Mouse (Mus musculus) retina, adult 2 months (tissue): ENCODE data around the gene Cryzl2.

ENCODE experiments used
- DNase-seq: peaks from one replicate; pipeline ENCODE4 v3.0.0-alpha.2; 2012; ENCODE audit warnings: low read depth, low spot score

Gene Cryzl2

DNA sequence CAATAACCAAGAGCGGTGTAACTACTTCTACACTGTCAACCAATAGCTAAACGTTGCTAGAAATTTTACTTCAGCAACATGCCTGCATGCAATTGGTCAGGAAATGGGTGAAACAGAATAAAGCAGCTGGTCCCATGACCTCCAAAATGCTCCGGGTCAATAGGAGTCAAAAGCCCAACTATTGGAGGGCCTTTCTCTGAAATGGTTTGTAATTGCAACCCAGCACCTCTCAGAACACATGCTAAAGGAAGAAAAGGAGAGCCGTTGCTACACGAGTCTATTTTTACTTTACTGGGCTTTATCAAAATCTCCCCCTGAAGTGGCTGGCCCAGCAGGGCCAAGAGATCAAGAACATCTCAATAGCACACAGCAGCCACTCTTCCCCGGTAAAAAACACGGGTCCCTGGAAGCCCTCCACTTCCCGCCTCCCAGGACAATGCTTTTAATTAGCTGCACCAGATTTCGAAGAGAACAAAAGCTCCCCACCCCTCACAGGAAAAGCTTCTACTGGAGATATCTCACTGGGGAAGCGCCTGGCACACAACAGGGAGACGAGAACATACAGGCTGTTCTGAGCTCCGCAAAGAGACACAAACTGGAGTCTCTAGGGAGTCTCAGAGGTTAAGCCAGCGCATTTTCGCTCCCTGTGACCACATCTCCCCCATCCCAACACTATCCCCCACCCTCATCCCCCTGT, 15.2 kb upstream of the Cryzl2 start:
- no peak for DNase-seq

DNA sequence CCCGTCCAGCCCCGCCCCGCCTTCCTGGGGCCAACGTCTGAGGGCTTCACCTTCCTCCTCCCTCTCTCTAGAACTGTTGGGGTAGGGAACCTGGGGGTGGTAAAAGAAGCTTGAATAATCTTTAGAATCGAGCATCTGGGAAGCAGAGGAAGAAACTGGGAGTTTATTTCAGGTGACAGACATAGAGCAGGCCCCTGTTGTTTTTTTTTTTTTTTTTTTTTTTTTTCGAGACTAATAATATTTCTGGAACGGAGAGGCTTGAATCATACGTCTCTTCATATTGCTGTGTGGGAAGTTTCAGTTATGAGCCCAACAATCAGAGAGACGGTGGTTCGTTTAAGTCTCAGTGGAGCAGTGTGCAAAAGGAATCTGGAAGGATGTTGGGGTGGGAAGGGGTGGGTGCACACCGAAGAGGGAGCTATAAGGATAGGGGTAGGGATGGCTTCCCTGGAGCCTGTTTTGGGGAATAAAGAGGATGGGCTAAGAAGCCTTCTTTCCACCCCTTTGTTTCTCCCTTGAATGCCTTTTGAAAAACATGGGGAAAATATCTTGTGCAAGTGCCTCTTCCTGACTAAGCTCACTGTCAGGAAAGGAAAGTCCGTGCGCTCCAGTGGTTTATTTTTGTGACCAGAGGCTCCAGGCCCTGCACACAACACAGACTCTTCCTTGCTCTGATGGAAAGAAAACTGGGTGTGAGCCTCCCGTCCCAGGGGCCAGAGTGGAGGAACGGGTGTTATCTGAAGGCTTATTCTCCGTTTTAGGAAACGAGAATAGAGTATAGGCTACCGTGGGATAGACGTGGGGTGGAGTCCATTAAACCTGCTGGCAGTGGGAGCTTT, 14.4 kb upstream of the Cryzl2 start:
- no peak for DNase-seq

DNA sequence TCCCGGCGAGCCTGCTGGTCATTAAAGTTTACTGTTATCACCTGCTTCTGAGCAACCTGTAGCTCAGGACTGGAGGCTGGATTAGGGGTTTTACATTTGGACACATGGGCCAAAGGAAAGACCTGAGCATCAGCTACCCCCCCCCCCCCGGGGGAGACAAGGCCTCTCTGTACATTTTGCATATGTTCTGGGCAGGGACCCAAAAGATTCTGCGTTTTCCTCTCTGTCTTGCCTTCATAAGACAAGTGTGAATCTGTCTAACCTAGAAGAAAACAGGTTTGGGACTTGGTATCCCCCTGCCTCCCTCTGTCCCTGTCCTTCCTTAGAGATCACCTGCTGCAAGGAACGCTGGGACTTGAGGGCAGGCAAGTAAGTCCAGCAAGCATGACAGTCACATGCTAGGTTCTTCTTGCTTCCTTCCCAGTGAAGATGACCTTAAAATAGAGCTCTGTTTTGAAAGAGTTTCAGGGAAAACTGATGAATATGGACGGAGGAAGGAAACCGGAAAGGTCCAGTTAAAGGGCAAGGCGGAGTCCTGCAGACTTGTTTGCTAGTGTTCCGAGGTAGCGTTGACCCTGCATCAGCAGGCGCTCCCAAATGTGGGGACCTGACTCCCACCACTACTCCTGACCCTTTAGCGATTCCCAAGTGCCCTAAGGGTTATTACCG, 13.6 kb upstream of the Cryzl2 start:
- no peak for DNase-seq

GRCm38 (mm10) chr1:157445398-157445910, 12.9 kb upstream of the Cryzl2 start:
- DNase-seq: no peak

GRCm38 (mm10) chr1:157446325-157446724, 12.1 kb upstream of the Cryzl2 start:
- DNase-seq: peak; percentile 36

GRCm38 (mm10) chr1:157447142-157447541, 11.2 kb upstream of the Cryzl2 start:
- DNase-seq: no peak

DNA sequence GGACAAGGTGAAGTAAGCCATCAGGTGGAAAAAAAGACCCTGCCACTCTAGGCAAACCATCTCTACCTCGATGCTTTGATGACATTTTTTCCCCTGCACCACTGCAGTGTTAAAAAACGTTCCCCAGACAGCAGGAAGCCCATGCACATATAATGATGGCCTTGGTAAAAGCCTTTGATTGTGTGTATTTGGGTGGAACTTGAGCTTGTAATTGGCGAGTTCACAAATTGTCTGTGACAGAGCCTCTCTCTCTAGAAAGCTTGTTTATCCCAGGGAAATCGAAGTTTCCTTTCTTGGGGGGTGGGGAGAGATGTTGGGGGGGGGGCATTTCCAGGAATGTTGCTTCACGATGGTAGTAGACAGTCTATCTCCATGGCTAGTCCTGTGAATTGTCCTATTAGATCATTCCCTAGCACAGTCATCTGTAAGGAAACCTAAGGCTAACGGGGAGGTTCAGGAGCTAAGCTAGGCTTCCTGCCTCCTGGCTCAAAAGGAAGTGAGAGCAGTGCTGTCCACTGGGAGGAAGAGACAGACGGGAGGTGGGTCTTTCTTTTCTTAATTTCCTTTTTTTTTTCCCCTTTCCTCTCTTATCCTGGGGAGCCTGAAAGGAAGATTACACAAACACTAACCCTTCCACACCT, 10.1 kb upstream of the Cryzl2 start:
- no peak for DNase-seq

DNA sequence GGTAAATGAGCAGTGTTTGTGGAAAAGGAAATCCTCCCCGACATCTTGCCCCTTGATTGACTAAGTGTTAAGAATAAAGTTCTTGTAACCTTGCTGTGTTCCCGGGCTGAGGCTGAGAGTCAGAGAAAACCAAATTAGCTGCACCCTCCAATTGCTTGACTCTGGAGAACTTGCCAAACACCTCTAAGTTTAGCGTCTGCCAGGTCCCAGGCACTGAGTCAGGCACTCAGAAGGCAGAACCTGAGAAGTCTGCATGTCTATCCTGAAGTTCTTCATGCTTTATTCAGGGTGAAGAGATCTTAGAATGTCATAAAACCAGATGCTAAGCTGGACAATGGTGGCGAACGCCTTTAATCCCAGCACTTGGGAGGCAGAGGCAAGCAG, 9.6 kb upstream of the Cryzl2 start:
- DNase-seq: no peak

DNA sequence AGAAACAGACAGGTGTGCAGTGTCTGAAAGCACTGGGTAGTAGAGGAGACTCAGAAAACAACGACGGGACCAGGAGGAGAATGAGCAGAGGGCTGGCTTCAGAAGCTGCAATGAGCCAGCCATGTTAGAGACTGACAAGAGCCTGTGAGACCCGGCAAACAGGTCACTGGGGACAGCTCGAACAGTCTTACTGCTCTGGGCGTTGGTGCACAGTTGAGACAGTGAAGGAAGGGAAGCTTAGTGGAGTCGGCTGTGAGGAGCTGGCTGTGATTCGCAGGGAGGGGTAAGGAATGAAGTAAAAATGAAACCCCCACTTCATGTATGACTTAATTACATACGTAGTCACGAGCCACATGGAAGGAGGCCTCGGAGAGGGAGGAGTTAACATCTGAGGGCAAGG, 8.8 kb upstream of the Cryzl2 start:
- DNase-seq: no peak

DNA sequence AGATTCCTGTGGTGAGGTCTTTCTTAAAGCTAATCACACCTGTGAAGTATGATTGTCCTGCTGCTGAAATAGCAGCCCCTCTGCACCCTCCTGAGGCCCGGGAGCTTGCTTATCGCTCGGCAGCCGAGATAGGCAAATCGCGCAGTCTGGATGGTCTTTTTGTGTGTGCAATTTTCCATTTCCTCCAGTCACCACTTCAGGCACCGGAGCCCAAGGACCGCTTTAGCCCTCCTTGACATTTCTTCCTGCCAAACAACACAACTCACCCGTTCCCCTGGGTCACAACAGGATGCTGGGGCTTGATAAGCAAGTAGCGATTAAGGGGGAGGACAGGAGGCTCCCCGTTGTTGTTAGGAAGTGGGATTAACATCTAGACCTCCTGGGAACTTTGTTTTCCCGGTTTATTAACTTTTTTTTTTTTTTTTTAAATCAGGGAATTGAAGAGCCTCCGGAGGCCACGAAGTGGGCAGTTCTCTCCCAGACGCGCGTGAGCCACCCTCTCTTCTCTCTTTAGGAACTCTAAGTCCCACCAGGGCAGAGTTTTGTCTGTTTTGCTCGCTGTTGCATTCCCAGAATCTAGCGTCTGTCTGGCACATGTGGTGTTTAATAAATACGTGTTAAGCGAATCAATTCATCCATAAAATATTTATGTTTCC, 8.3 kb upstream of the Cryzl2 start:
- DNase-seq: no peak

GRCm38 (mm10) chr1:157452284-157452683, 6.1 kb upstream of the Cryzl2 start:
- DNase-seq: no peak

- DNase-seq: no peak
These were observed 5.4 kb upstream of the Cryzl2 start for GRCm38 (mm10) chr1:157452759-157453549.

DNA sequence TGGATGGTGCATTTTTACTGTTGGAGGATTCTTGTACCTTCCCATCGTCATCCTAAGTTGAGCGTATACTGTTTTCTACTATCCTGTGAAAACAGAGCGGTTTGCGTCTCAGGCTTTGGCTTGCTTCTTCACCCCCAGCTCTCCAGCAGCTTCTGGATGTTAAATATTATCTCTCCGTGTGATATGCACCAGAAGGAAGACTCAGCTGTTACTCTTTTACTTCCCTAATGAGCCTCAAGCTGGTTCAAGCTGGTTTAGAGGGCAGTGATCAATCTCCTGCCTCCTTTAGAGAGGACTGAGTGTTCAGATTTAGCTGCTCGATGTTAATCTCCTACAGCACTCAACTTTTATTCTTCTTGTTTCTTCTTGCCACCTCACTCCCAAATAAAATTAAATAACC, 3.5 kb upstream of the Cryzl2 start:
- DNase-seq: no peak

DNA sequence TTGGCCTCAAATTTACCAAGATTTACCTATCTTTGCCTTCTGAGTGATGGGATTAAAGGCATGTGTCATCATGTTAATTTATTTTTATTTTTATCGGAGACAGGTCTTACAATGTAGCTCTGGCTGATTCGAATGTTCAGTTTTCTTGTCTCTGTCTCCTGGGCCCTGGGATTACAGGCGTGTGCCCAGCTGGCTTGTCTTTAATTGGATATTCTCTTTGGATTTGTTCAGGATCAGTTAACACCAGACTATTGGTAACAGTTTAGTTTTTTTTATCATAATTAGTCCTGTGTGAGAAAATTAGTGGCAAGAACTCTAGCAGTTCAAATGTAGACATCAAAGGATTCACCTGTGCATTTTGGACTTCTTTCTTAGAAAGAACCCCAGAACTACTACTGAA, 588 bp upstream of the Cryzl2 start:
- DNase-seq: no peak

DNA sequence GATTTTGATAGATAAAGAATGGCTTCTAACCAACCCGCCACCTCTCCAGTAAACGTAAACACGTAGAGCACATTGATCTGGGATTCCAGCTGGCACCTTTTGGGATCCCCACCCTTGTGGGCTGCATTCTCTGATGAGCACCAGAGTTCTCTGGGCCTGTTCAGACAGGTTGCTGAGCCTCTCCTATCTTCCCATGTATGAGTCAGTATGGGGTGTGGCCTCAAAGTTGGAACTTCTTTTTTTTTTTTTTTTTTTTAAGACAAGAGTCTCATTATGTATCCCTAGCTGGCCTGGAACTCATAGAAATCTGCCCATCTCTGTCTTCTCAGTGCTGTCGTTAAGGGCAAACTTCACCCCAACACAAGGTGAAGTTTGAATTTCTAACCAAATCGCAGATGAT, 1.5 kb downstream of the Cryzl2 start:
- DNase-seq: no peak

GRCm38 (mm10) chr1:157461276-157461675, 2.9 kb downstream of the Cryzl2 start:
- no peak for DNase-seq

DNA sequence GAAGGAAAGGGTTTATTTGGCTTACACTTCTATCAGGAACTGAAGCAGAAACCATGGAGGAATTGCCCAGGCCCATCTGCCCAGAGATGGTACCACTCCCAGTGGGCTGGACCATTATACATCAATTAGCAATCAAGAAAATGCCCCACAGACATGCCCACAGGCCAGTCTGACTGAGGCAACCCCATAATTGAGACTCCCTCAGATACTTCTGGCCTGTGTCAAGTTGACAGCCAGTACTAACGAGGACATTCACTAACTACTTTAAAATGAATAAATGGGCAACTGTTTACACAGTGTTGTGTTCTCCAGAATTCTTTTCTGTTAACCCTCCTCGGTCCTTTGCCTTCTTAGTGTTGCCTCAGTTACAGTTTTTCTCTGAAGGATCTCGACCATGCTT, 4.0 kb downstream of the Cryzl2 start:
- DNase-seq: no peak

GRCm38 (mm10) chr1:157465194-157465593, 6.8 kb downstream of the Cryzl2 start:
- DNase-seq: no peak

DNA sequence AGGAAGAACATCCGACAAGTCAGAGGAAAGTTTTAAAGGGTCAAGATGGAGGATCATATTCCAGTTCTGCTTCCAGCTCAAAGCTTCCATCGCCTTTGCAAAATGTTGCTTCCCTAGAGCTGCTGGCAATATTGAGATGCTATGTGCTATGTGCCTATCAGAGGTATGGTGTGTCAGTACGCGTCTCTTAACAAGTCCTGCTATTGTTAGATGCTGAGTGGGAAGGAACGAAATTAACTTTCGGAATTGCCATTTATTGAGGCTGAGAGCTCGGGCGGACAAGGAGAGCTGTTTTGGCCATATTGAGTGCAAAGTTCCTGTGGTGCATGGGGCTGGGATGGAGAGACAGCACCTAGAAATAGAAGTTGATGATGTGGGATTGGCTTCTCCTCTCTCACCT, 9.5 kb downstream of the Cryzl2 start:
- DNase-seq: no peak

DNA sequence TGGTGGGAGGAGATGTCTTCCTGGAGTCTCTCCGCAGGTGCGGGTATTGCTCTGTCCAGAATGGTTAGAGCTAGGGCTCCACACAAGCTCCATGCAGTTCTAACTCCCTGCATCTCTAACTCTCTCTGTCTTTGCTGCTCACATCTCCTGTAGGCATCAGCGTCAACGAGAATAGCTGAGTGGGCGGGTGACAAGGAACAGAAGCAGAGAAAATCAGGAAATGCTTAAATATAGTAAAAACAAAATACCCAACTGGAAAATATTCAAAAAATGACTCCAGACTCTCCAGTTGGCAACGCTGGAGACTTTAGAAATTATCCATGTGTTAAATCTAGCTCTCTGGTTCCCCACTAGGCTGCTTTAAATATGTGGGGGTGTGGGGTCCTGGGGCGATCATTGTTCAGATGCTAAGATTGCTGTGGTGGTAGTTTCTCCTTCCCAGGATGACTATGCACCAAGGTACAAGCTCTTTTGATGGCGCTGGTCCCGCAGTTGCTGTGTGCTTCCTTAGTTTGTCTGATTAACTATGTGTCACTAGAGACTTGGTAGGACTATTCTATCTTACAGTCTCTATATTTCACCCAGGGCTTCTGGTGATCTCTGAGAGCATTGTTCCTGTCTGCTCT, 12.5 kb downstream of the Cryzl2 start:
- DNase-seq: no peak
